Mouse (Mus musculus): ENCODE measurements around the gene Dhrs4.

Dhrs4 gene

DNA sequence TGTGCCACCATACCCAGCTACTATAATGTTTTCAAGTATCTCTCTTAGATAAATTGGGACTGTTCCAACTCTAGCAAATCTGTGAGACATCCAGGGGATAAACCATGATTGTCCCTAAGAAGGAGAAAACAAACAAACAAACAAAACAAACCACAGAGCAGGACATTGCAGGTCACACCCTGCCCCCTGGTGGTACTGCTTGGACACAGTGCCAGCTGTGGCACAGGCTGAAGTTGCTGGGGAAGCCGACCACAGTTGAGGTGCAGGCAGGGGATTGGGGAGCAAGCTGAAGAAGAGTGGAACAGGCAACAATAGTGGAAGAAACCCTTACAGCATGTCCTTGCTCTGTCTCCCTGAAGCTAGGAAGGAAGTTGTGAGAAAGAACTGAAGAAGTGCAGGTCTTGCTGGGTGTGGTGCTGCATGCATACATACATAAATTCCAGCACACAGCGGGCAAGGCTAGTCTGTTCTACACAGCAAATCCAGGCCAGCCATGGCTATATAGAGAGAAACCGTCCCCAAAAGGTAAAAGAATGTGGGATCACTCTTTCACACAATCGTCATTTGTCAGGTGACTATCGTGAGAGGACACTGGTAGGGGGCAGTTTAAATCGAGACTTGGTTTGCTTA is 57.7 kb downstream of the Dhrs4 start:
- no peak for DNase-seq (ENCODE audit: low spot score)

All from MN1 (cell line).